Mouse (Mus musculus) E14TG2a.4 (cell line): ENCODE results near the gene Dusp22.

Experiments used
- CTCF ChIP-seq: conservative IDR thresholded peaks from 2 replicates; pipeline ENCODE4 v1.5.1; 2014; ENCODE audit warnings: low read length
- NANOG ChIP-seq: IDR thresholded peaks from 2 replicates; pipeline ENCODE4 v1.6.1; 2014; ENCODE audit warnings: borderline replicate concordance, low read length, mixed read lengths

DNA sequence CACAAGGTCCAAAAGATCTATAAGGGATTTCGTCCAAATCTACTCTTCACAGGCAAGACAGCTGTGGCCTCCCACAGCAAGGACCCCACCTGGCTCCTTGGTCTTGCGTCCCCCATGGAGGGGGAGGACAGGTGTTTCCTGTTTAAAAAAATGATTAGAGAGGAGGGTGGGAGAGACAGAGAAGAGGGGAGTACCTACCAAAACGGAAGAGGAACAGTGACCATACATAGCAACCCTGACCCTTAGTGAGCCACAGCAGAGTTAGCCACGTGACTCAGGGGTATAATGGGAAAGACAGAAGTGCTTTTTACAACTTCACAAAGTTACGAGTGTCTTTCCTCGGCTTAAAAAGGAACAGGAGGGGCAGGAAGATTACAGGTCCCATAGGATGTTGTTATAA, 26.8 kb upstream of the Dusp22 start:
- no peak for TF ChIP-seq NANOG
- TF ChIP-seq CTCF = no peak
